Mouse (Mus musculus): ENCODE results near the gene Aldh1b1.

DNA sequence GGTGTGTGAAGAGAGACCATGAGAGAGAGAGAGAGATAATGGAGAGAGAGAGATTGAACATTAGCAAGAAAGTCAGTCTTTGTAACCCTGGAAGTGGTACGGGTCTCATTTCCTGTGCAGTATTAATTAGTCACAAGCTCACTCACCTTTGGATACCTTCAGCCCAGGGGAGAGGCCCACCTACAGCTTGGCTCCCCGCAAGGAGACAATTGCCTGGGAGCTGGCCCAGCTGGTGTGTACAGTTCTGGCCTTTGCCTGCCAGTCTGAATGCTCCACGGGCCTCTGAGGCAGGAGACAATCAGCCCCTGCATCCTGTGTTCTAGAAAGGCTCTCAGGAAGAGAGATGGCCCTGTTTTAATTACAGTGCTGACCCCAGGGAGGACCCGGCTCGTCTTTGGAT, 40.9 kb upstream of the Aldh1b1 start:
- TF ChIP-seq CTCF (IDR thresholded peaks at IDR 0.05; ENCODE audit: extremely low read depth, insufficient read depth, low read length) (no peak), POLR2A (IDR thresholded peaks at IDR 0.05; ENCODE audit: extremely low read depth, insufficient read depth, low read length) (no peak)
